Comparison of ENCODE assay signal across 17 mouse cellular contexts in the genomic region with DNA sequence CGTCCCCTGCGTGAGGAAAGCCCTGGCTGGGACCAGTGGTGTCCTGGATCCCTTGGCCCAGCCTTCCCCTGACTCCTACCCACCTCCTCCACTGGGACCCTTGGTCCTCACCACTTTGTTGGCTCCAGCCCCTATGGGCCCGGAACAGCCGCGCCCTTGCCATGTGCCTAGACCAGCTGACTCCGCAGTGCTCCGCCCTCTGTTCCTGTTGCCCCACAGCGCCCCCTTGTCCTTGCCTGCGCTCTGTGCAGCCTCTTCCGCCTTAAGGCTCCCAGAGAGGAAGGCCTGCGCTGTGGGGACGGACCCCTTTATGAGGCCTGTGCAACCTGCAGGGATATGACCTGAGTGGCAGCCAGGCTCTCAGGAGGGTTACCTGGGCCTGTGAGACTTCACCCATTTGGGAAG. TPM values are rescaled to one million over a fixed set of nuclear protein-coding genes. Genes with fewer than 3 reads are reported as not detected.
A peak's percentile ranks its signal among the peaks of the same experiment; 100 is the strongest.
DNase-seq lines count a peak whose midpoint lies in the region; ATAC-seq and TF ChIP-seq lines count a peak whose summit lies in the region.
"Had no signal": no experiment of that assay in that cellular context is flagged by ENCODE, and none has a peak within 500 bp of the region (broad histone marks: within the 10 kb centered on the region; RNA-seq: fewer than 3 reads in every experiment).

No protein-coding gene starts in this region.

- peak; percentile 21; the same call in 1 of the 2 replicates for TF ChIP-seq CTCF in lung, postnatal 0 days (IDR thresholded peaks at IDR 0.05)

- H3K4me3 ChIP-seq in lung, postnatal 0 days (ENCODE audit: low read depth, low read length): no peak overlapping the region
- no peak overlapping the region for H3K4me3 ChIP-seq in liver, embryonic 12.5 days
- H3K4me3 ChIP-seq: forebrain, embryonic 15.5 days had no signal

- peaks cover 5% of the 10 kb centered on the region; the same call in 1 of the 2 replicates for H3K4me1 ChIP-seq in lung, postnatal 0 days (ENCODE audit: insufficient read depth, low read depth, low read length)
- no peaks in the 10 kb centered on the region for H3K4me1 ChIP-seq in liver, embryonic 12.5 days
- H3K4me1 ChIP-seq: forebrain, embryonic 15.5 days had no signal

- no peak for DNase-seq in lung, postnatal 0 days (ENCODE audit: low spot score)
- no peak for DNase-seq in lung, postnatal 4 days
- DNase-seq in R1 (ENCODE audit: low read depth, low spot score): peak; percentile 77
- peak; percentile 62 for DNase-seq in testis, postnatal 14 days (ENCODE audit: low spot score)
- DNase-seq in left cerebral cortex, adult 9 months (ENCODE audit: low spot score in 2 of 2): no peak
- no peak for DNase-seq in spleen, postnatal 10 days (ENCODE audit: low spot score in 2 of 2)
- DNase-seq: cerebellum, adult 11 months; gastrocnemius, postnatal 25 days; kidney, postnatal 4 days; lung, embryonic 14.5 days had no signal

- no peak for TF ChIP-seq EP300 in lung, postnatal 0 days (IDR thresholded peaks at IDR 0.05)

- H3K9me3 ChIP-seq in lung, postnatal 0 days (ENCODE audit: low read length): no peaks in the 10 kb centered on the region
- no peaks in the 10 kb centered on the region for H3K9me3 ChIP-seq in liver, embryonic 12.5 days (replicated peaks)
- H3K9me3 ChIP-seq: forebrain, embryonic 15.5 days had no signal

- no peak overlapping the region for H3K9ac ChIP-seq in lung, postnatal 0 days (replicated peaks; ENCODE audit: low read depth)
- H3K9ac ChIP-seq in liver, embryonic 12.5 days: no peak overlapping the region
- H3K9ac ChIP-seq: forebrain, embryonic 15.5 days; lung, embryonic 14.5 days had no signal

- no peaks in the 10 kb centered on the region for H3K36me3 ChIP-seq in lung, postnatal 0 days (ENCODE audit: insufficient read depth, low read length)
- no peaks in the 10 kb centered on the region for H3K36me3 ChIP-seq in liver, embryonic 12.5 days
- H3K36me3 ChIP-seq: forebrain, embryonic 15.5 days had no signal

- no peak for ATAC-seq in lung, postnatal 0 days
- ATAC-seq in liver, embryonic 12.5 days: peak; percentile 46; the same call in 1 of the 2 replicates
- ATAC-seq: activated CD4-positive, CD25-positive, alpha-beta regulatory T cell, adult 4 months; forebrain, embryonic 15.5 days; inflammation-experienced regulatory T-cells, adult 6 months had no signal

- H3K4me2 ChIP-seq in lung, postnatal 0 days (replicated peaks; ENCODE audit: low read depth, low read length): no peak overlapping the region
- no peak overlapping the region for H3K4me2 ChIP-seq in liver, embryonic 12.5 days
- H3K4me2 ChIP-seq: forebrain, embryonic 15.5 days; lung, embryonic 14.5 days; midbrain, embryonic 11.5 days had no signal

- no peak overlapping the region for H3K27ac ChIP-seq in lung, postnatal 0 days (ENCODE audit: low read length)
- no peak overlapping the region for H3K27ac ChIP-seq in liver, embryonic 12.5 days
- H3K27ac ChIP-seq: forebrain, embryonic 15.5 days had no signal

- WGBS in lung, postnatal 0 days: 89% methylated on average over 12 of the region's 12 CpGs
- 76% methylated on average over 12 of the region's 12 CpGs for WGBS in liver, embryonic 12.5 days (ENCODE audit: insufficient replicate concordance)

- no peaks in the 10 kb centered on the region for H3K27me3 ChIP-seq in lung, postnatal 0 days (replicated peaks; ENCODE audit: insufficient read depth, low read length)
- H3K27me3 ChIP-seq in liver, embryonic 12.5 days (replicated peaks): no peaks in the 10 kb centered on the region
- H3K27me3 ChIP-seq: forebrain, embryonic 15.5 days had no signal

RNA-seq across cellular contexts. Expression of gene Fam3b, which starts 2.3 kb away (rescaled TPM):
- 0.82 and 0.84 TPM in 2 replicates for polyA plus RNA-seq in lung, postnatal 0 days (2015; fragmentation: Nextera tagmentation; extraction: Ambion mirVana)
- polyA plus RNA-seq in liver, embryonic 12.5 days (2016; fragmentation: Nextera tagmentation; extraction: Ambion mirVana): not detected in 2 replicates
- polyA plus RNA-seq: cortical plate, adult 2 months; forebrain, embryonic 15.5 days; heart, postnatal 0 days; lung, embryonic 14.5 days; midbrain, embryonic 11.5 days had no signal

RNA-seq across cellular contexts. Expression of gene Mx1, which starts 49.6 kb away (rescaled TPM):
- polyA plus RNA-seq in lung, postnatal 0 days (2015; fragmentation: Nextera tagmentation; extraction: Ambion mirVana): 0.18 and 0.21 TPM in 2 replicates
- 0.20 and 0.26 TPM in 2 replicates for polyA plus RNA-seq in liver, embryonic 12.5 days (2016; fragmentation: Nextera tagmentation; extraction: Ambion mirVana)
- polyA plus RNA-seq: forebrain, embryonic 15.5 days had no signal

Comparison
In these comparisons a context has a peak if more than half of its experiments do, and no peak if none do; other contexts are left out.
1. DNase-seq: peak in R1 (single experiment) and testis, postnatal 14 days (single experiment); none in lung, postnatal 0 days (single experiment), lung, postnatal 4 days (0 of 2), left cerebral cortex, adult 9 months (0 of 2) and spleen, postnatal 10 days (0 of 2).